Mouse (Mus musculus) erythroblast, embryonic 14.5 days (primary cell): ENCODE results near the gene Plcb2.

Experiments used
- GATA1 ChIP-seq: IDR thresholded peaks from 2 replicates; pipeline ENCODE4 v1.6.1; 2012; ENCODE audit warnings: low read length, inconsistent platforms, mixed read lengths
- TAL1 ChIP-seq: IDR thresholded peaks from 3 replicates; pipeline ENCODE4 v1.6.1; 2012; ENCODE audit warnings: low read length, inconsistent platforms, mixed read lengths

DNA sequence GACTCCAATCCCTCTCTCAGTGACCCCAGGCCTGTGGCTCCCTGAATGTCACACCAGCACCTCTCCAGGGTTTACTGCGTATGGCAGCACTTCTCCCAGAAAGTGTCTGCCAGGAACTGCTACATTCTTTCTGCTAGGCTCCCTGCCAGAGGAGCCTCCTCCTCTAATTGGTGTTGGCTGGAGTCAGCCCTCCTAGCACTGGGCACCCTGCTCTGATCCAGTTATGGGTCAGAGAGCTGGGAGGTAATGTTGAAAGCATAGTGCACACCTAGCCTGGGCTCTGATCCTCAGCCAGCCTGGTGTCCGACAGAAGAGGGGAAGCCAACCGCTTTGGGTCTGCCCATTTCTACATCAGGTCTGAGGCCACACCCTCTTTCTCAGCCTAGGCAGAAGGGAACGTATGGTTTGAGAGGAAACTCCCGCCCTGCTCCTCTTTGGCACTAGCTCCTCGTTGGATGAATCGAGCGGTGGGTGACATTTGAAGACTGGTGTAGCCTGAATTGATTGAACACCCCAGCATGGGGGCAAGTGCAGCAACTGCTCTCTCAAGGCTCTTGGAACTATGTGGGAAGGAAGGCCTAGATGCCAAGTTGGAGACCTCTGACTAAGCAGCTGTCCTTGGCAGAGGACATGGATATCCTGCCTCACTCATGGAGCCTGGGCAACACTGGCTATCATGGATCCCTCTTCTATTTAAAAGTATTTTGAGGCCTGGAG lies 45.5 kb downstream of the Plcb2 start:
- TF ChIP-seq TAL1 (no peak), GATA1 (no peak)
